ENCODE assay signal across 13 mouse cellular contexts in genomic region chr15:25555852-25556251, GRCm38 (mm10).
"Had no signal": no experiment of that assay in that cellular context is flagged by ENCODE, and none has a peak within 500 bp of the region (broad histone marks: within the 10 kb centered on the region; RNA-seq: fewer than 3 reads in every experiment).

No protein-coding gene starts in this region.

- H3K36me3 ChIP-seq: liver, embryonic 13.5 days had no signal

- H3K9me3 ChIP-seq: liver, embryonic 13.5 days had no signal

- H3K4me2 ChIP-seq: liver, embryonic 13.5 days; midbrain, embryonic 11.5 days had no signal

- H3K9ac ChIP-seq: liver, embryonic 13.5 days had no signal

- H3K4me3 ChIP-seq: layer of hippocampus, adult 2 months; left cerebral cortex, adult 2 months; liver, embryonic 13.5 days had no signal

- H3K27me3 ChIP-seq: liver, embryonic 13.5 days had no signal

- H3K4me1 ChIP-seq: liver, embryonic 13.5 days had no signal

- DNase-seq: kidney, adult 11 months; kidney, adult 8-10 months; layer of hippocampus, postnatal 36 days; liver, embryonic 13.5 days; lung, adult 2 months; lung, postnatal 14 days; lung, postnatal 4 days; midbrain, embryonic 14.5 days; thymus, adult 18-20 months; thymus, postnatal 36 days had no signal

- H3K27ac ChIP-seq: layer of hippocampus, adult 2 months; left cerebral cortex, adult 2 months; liver, embryonic 13.5 days had no signal
